Mouse (Mus musculus) CH12.LX (cell line): ENCODE measurements around the gene Tmem234.

ENCODE experiments used
- CTCF ChIP-seq, 2 experiments: IDR thresholded peaks in 1 of 2; conservative IDR thresholded peaks in 1 of 2; 2 replicates each; pipeline ENCODE4 v1.5.1; 2011 to 2012; ENCODE audit warnings: low read depth in 2 of 2, low read length in 2 of 2, improper control_type of control experiment in 1 of 2, inconsistent platforms in 1 of 2, mild to moderate bottlenecking in 1 of 2, moderate library complexity in 1 of 2
- E2F4 ChIP-seq: IDR thresholded peaks from 2 replicates; pipeline ENCODE4 v1.6.1; 2011; ENCODE audit warnings: low read depth, low read length, improper control_type of control experiment; ENCODE audit not compliant: insufficient replicate concordance
- ELF1 ChIP-seq: IDR thresholded peaks from 2 replicates; pipeline ENCODE4 v1.6.1; 2014; ENCODE audit warnings: low read depth, mild to moderate bottlenecking, inconsistent platforms, low read length, improper control_type of control experiment
- EP300 ChIP-seq: IDR thresholded peaks from 2 replicates; pipeline ENCODE4 v1.6.1; 2011; ENCODE audit warnings: low read length, improper control_type of control experiment
- MAFK ChIP-seq: IDR thresholded peaks from 2 replicates; pipeline ENCODE4 v1.6.1; 2011; ENCODE audit warnings: low read length, improper control_type of control experiment; ENCODE audit not compliant: insufficient replicate concordance
- MAX ChIP-seq: IDR thresholded peaks from 2 replicates; pipeline ENCODE4 v1.6.1; 2011; ENCODE audit warnings: low read length, improper control_type of control experiment
- MEF2A ChIP-seq: IDR thresholded peaks from 2 replicates; pipeline ENCODE4 v1.6.1; 2014; ENCODE audit warnings: low read depth, mild to moderate bottlenecking, inconsistent platforms, low read length, improper control_type of control experiment, borderline replicate concordance
- NELFE ChIP-seq: IDR thresholded peaks from 2 replicates; pipeline ENCODE4 v1.6.1; 2011; ENCODE audit warnings: low read depth, low read length, improper control_type of control experiment
- PAX5 ChIP-seq: IDR thresholded peaks from 2 replicates; pipeline ENCODE4 v1.6.1; 2012; ENCODE audit warnings: low read length, inconsistent platforms, mixed read lengths
- POLR2A ChIP-seq: IDR thresholded peaks from 2 replicates; pipeline ENCODE4 v1.6.1; 2011; ENCODE audit warnings: low read depth, mild to moderate bottlenecking, improper control_type of control experiment, low read length
- TCF12 ChIP-seq: IDR thresholded peaks from 2 replicates; pipeline ENCODE4 v1.6.1; 2014; ENCODE audit warnings: low read depth, mild to moderate bottlenecking, inconsistent platforms, low read length, improper control_type of control experiment
- ZC3H11A ChIP-seq: IDR thresholded peaks from 2 replicates; pipeline ENCODE4 v1.6.1; 2012; ENCODE audit warnings: low read depth, mild to moderate bottlenecking, inconsistent platforms, low read length, improper control_type of control experiment

DNA sequence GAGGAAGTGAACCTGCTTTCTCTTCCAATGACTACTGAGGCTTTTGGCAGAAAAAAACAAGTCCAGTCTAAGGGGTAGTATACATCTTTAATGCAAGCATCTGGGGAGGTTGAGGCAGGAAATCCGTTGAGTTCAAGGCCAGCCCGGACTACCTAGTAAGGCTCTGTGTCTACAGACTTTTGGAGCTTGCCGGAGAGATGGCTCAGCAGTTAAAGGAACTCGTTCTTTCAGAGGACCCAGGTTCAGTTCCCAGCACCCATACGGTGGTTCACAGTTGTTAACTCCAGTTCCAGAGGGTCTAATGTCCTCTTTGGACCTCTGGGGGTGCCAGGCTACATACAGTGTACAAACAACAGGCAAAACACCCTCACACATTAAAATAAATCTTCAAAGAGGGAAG is 17.6 kb downstream of the Tmem234 start:
- TF ChIP-seq CTCF (conservative IDR thresholded peaks at IDR 0.05 in 1 of 2, IDR thresholded peaks at IDR 0.05 in 1 of 2; ENCODE audit: low read depth in 2 of 2, low read length in 2 of 2) (no peak), TCF12 (no peak), MAFK (no peak), NELFE (no peak), POLR2A (no peak), EP300 (no peak), E2F4 (no peak), MAX (no peak), MEF2A (no peak), ELF1 (no peak), PAX5 (no peak), ZC3H11A (no peak)
